Mouse (Mus musculus): ENCODE results near the gene Hoxb1.

Gene Hoxb1

DNA sequence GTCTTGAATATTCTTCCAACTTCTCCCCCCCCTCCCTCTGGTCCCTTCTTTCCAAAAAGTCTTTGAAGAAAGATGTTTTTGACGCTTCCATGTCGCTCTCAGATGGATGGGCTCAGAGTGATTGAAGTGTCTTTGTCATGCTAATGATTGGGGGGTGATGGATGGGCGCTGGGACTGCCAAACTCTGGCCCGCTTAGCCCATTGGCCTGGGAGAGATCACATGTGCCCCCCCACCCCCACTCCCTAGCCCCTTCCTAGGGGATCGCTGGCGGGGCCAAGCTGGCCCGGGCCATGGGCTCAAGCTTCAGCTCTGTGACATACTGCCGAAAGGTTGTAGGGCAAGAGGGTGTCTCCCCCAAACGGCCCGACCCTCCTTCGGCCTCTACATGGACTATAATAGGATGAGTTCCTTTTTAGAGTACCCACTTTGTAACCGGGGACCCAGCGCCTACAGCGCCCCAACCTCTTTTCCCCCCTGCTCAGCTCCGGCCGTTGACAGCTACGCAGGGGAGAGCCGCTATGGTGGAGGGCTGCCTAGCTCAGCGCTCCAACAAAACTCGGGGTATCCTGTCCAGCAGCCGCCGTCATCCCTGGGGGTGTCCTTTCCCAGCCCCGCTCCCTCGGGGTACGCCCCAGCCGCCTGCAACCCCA is at the start of gene Hoxb1:
Gene Hoxb1 (plus strand): TSS at position 312 of the 651 bp plus-strand sequence.
- DNase-seq (ENCODE audit: low spot score), result no peak

DNA sequence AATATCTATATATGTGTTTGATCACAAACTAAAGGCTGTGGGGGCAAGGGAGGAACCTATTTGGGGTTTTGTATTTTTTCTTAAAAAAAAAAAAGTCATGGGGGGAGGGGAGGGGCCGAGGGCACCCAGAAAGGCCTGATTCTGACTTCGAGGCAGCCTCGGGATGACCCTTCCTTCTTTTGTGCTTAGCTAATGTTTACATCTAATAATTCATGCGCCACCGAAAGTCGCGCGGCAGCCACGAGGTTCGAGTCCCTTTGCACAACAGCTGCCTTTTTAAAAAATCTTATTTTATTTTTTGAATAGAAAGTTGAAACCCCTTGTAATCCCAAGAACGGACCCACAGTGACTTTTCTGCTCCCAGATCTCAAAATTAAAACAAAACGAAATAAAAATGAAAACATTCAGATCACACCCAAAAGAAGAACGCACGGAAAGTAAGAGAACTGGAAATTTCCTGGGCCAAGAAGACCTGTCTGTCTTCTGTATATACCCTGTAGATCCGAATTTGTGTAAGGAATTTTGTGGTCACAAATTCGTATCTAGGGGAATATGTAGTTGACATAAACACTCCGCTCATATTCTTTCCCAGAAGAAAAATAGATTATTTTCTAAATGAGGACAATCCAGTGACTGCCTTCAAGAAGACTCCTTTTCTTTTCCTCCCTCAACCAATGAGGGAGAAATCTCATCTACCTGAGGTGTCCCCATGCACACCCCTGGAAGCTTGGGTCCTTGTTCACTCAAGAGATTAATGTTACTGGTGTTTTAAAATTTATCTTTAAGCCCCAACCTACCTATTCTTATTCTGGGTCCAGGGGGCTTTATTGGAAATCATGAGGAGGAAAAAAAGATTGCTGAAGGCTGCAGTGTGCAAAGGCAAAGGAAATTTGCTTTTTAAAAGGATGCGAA is 48.6 kb upstream of the Hoxb1 start:
- no peak for DNase-seq (ENCODE audit: low spot score)

DNA sequence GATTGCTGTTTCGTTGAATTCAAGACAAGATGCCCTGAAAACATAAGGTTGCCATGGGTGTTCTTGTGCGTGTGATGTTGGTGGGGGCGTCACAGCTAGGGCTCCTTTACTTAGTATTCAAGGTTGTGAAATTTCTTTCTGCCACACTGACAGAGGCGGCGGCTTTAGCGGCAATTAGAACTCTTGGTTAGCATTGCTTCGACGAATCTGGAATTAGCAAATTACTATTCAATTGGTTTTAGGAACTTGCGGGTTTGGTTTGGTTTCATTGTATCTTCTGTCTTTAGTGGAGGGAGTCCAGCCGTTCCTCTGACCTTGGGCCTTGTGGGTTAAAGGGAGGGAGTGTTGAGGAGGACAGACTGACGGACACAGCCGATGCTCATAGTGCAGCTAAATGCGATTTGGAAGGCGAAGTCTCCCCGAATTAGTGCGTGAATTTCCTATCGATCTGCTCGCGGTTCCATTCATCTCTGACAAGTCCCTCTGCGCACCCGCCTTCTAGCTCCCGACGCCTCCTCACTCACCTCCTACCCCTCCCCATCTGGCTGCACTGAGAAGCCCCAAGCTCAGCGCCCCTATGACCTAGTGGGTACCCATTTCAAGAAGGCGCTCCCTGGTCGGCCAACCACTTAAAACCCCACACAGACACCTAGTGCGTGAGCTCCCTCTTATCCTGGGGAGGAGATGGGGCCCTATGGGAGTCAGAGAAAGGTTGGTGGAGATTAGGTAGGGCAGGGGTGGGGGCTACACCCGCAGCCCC is 47.8 kb upstream of the Hoxb1 start, which contains the start of gene Hoxb4:
Gene Hoxb4 (plus strand): TSS at position 660 of the 760 bp plus-strand sequence.
- no peak for DNase-seq (ENCODE audit: low spot score)

- DNase-seq (ENCODE audit: low spot score), result no peak
Observed at GRCm38 (mm10) chr11:96318368-96319070, 47.0 kb upstream of the Hoxb1 start.

- DNase-seq (ENCODE audit: low spot score), result no peak
Observed at GRCm38 (mm10) chr11:96319071-96319902, 46.3 kb upstream of the Hoxb1 start.

DNA sequence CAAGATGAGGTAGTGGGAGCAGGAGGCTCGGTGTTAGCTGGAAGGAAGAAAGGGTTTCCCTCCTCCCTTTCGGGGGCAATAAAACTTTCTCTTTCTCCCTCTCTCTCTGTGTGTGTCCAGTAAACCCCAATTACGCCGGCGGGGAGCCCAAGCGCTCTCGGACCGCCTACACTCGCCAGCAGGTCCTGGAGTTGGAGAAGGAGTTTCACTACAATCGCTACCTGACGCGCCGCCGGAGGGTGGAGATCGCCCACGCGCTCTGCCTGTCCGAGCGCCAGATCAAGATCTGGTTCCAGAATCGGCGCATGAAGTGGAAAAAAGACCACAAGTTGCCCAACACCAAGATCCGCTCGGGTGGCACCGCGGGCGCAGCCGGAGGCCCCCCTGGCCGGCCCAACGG is 45.6 kb upstream of the Hoxb1 start:
- DNase-seq (ENCODE audit: low spot score), result no peak

- DNase-seq (ENCODE audit: low spot score), result no peak
Observed at GRCm38 (mm10) chr11:96320688-96321087, 44.9 kb upstream of the Hoxb1 start.

GRCm38 (mm10) chr11:96321846-96322245 is 43.7 kb upstream of the Hoxb1 start:
- DNase-seq (ENCODE audit: low spot score), result no peak

- no peak for DNase-seq (ENCODE audit: low spot score)
Observed at GRCm38 (mm10) chr11:96322738-96323137, 42.8 kb upstream of the Hoxb1 start.

DNA sequence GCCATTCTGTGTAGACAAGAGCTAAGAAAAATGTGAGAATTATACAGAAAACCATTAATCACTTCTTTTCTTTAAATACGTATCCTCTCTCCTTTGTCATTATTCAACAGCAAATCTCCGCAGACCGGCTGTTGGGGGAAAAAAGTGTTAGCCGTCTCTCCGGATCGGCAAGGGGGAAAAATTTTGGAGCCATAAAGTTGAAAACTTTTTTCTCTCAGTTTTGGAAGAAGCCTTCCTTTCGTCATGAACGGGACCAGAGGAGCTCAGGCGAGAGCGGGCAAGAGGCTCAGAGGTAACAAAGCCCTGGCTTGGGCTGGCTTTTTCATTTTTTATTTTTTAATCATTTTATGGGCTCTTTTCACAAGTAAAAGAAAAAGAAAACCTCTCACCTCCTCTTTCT is 42.4 kb upstream of the Hoxb1 start, which contains the start of gene Hoxb3:
Gene Hoxb3 (plus strand): TSS at position 173 of the 400 bp plus-strand sequence.
- DNase-seq (ENCODE audit: low spot score), result no peak

DNA sequence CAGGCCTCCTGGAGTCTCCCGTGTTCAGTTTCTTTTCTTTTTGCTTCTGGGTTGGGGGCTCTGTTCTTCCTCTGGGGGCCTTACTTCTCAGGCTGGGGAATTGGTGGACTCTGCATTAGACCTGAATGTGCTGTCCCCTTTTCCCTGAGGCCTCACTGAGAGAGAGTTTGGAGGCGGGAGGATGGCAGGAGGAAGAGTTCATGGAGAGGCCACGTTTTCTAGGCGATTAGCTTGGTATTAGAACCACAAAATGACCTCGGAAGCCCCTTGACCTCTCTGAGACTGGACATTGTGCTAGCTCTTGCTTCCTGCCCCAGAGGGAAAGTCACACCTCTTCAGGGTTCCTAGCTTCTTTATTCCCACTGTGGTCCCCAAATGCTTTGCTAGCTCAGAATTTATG is 41.4 kb upstream of the Hoxb1 start:
- DNase-seq (ENCODE audit: low spot score), result no peak

GRCm38 (mm10) chr11:96324965-96325364 is 40.6 kb upstream of the Hoxb1 start:
- DNase-seq (ENCODE audit: low spot score), result no peak

- no peak for DNase-seq (ENCODE audit: low spot score)
Observed at GRCm38 (mm10) chr11:96325747-96326212, 39.8 kb upstream of the Hoxb1 start.

GRCm38 (mm10) chr11:96326705-96327104 is 38.8 kb upstream of the Hoxb1 start:
- DNase-seq (ENCODE audit: low spot score), result no peak

- no peak for DNase-seq (ENCODE audit: low spot score)
Observed at GRCm38 (mm10) chr11:96327122-96327521, 38.4 kb upstream of the Hoxb1 start.

DNA sequence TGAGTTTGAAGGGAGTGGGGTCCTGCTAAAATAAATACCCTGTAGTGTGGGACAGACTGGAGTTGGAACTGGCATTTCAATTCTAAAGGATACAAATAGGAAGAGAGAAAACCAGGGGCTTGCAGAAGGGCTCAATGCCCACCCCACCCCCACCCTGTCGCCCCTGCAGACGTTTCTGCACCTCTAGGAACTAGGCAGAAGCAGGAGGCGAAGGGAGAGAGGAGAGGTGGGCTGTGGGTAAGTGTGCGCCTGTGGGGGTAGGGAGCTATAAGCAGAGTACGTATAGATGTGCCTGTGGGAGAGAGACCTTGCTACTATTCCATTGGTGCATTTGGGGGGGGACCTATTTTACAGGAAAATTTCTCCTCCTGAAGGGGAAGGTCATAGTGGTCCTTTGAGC is 37.8 kb upstream of the Hoxb1 start:
- no peak for DNase-seq (ENCODE audit: low spot score)

DNA sequence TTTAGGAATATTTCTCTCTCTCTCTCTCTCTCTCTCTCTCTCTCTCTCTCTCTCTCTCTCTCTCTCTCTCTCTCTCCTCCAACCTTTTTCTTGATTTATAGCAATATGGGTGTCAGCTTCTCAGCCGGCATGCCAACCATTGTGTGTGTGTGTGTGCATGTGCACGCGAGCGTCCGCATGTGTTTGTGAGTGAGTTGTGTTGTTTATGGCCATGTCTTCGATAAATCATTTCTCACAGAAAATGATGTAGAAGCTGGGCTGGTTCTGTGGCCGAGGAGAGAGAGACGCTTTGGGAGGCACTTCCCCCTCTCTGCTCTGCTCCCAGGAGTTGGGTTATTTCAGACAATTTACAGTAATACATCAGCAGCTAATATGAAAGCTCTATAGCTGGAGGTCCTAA is 36.9 kb upstream of the Hoxb1 start:
- DNase-seq (ENCODE audit: low spot score), result no peak

DNA sequence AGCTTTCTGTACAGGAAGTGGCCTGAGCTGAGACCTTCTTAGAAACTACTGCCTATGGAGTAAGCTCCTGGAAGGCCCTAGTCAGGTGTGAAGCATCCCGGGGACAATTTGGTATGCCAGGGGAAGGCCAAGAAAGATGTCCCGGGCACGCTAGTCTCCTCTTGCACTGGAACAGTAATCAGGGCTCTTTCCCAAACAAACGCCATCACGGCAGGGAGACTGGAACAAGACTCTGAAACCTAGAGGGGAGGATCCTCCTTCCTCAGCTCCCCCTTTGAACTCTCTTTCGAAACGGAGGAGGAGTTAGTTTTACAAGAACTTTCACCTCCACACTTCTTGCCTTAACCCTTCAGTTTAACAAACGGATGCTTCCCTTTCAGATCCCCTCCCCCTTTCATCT is 33.4 kb upstream of the Hoxb1 start:
- no peak for DNase-seq (ENCODE audit: low spot score)

DNA sequence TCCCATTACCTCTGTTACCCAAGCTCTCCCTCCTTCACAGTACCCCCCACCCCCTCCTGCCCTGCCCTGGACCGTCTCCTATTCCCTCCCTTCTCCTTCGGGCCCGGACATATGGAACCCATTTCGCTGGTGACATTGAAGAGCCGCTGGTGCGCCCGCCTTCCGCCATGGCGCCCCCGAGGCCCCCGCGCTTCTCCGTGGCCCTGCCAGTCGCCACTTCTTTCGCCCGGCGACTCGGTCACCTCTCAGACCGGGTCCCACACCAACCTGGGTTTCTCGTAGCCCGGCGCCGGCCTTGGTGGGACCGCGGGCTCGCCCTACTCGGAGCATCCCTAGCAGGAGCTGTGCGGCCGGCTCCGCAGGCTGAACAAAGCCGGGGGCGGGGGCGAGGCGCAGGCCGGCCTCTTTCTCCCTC is 32.9 kb upstream of the Hoxb1 start:
- no peak for DNase-seq (ENCODE audit: low spot score)

DNA sequence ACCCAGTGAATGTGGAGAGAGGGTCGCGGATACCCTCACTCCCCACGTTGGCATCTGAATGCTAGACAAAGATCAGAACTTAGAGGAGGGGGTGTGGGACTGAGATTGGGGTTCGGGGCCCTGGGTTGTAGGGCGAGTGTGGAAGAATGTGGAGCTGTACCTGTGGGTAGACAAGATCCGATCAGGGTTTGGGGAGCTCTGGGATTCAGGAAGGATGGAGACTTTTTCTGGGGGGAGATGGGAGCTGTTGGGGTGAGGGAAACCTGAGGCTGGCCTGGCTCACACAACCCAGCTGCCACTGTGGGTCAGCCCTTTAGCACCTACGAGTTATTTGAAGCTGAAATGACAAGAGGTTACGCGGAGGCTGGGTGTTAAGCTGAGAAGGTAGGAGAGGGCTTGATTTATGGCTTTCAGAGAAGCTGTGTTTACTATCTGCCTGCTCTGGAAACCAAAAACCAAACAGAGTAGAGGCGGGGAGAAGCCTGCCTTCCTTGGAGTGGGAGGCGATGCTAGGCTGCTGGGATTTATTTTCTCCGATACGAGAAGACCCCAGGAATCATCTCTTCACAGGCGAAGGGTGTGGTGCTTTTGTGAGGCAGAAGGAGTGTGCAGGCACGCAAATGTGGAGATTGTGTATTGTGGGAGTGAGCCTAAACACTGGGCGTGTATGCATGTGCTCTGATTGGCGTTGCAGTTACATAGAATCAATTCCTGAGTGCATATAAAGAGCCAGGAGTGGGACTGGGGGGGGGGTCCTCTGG is 32.1 kb upstream of the Hoxb1 start:
- no peak for DNase-seq (ENCODE audit: low spot score)
